Mouse (Mus musculus) ES-Bruce4 (cell line): ENCODE measurements around the gene Atrn.

ENCODE experiments used
- CTCF ChIP-seq: IDR thresholded peaks from one replicate; pipeline ENCODE4 v1.8.1; 2011; ENCODE audit warnings: low read depth, low read length
- EP300 ChIP-seq: IDR thresholded peaks from 2 replicates; pipeline ENCODE4 v1.6.1; 2011; ENCODE audit warnings: low read depth, low read length; ENCODE audit not compliant: insufficient read depth
- POLR2A ChIP-seq: IDR thresholded peaks from one replicate; pipeline ENCODE4 v1.8.1; 2011; ENCODE audit warnings: low read length; ENCODE audit not compliant: insufficient read depth

DNA sequence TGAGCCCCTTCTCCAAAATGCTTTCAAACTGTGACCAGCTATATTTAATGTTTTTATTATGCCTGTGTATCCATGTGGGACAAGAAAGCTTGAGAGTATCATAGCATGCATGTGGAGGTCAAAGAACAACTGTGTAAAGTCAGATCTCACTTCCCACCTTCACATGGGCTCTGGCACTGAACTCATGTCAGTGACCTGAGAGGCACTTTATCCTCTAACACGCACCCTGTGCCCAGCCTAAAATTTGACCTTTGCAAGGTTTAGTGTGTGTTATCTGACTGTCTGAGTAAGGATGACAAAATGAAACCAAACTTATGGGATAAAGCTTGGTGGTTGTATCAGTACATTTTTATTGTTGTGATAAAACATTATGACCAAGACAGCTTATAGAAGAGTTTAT lies 104.3 kb downstream of the Atrn start:
- TF ChIP-seq CTCF: no peak
- TF ChIP-seq POLR2A: no peak
- no peak for TF ChIP-seq EP300
